Mouse (Mus musculus): ENCODE data around the gene Plxna1.

- TF ChIP-seq CTCF (IDR thresholded peaks at IDR 0.05; ENCODE audit: low read depth) (no peak), EP300 (IDR thresholded peaks at IDR 0.05; ENCODE audit: low read depth) (no peak)
These were observed 46.6 kb upstream of the Plxna1 start for GRCm38 (mm10) chr6:89409041-89409440.
